Mouse (Mus musculus) neural tube, embryonic 14.5 days (tissue): ENCODE measurements around the gene Ogfod1. TPM values are rescaled to one million over a fixed set of nuclear protein-coding genes. Genes with fewer than 3 reads are reported as not detected.

Experiments used
- ATAC-seq: fragments of 200-750 bp; cut with Nextera tagmentation; 2 replicates; pipeline ENCODE4 v1.8.0; 2017; ENCODE audit warnings: low read depth, mild to moderate bottlenecking, moderate TSS enrichment, moderate library complexity
- H3K27ac ChIP-seq: fragments of 300-500 bp; sonication (generic); 2 replicates; pipeline ENCODE4 v1.5.1; 2014; ENCODE audit warnings: low read depth, mild to moderate bottlenecking, control low read depth, low read length, moderate library complexity, mixed read lengths
- H3K27me3 ChIP-seq: fragments of 300-500 bp; sonication (generic); 2 replicates; pipeline ENCODE4 v1.6.1; 2014; ENCODE audit warnings: low read length; ENCODE audit not compliant: control insufficient read depth, insufficient read depth
- H3K36me3 ChIP-seq: fragments of 300-500 bp; sonication (generic); 2 replicates; pipeline ENCODE4 v1.6.1; 2014; ENCODE audit warnings: low read length, mixed read lengths; ENCODE audit not compliant: control insufficient read depth, insufficient read depth
- H3K4me1 ChIP-seq: fragments of 300-500 bp; sonication (generic); 2 replicates; pipeline ENCODE4 v1.6.1; 2014; ENCODE audit warnings: low read length; ENCODE audit not compliant: control insufficient read depth, insufficient read depth
- H3K4me2 ChIP-seq: fragments of 300-500 bp; sonication (generic); 2 replicates; pipeline ENCODE4 v1.6.1; 2014; ENCODE audit warnings: mild to moderate bottlenecking, low read depth, low read length, control low read depth
- H3K4me3 ChIP-seq: fragments of 300-500 bp; sonication (generic); 2 replicates; pipeline ENCODE4 v1.5.1; 2014; ENCODE audit warnings: low read depth, low read length, control low read depth, mixed read lengths
- H3K9ac ChIP-seq: fragments of 300-500 bp; sonication (generic); replicated peaks from 2 replicates; pipeline ENCODE4 v1.6.1; 2014; ENCODE audit warnings: low read depth, mild to moderate bottlenecking, control low read depth, low read length, mixed read lengths
- H3K9me3 ChIP-seq: fragments of 300-500 bp; sonication (generic); 2 replicates; pipeline ENCODE4 v1.6.1; 2016; ENCODE audit warnings: low read length; ENCODE audit not compliant: control insufficient read depth
- WGBS: fragments of 180-500 bp; shearing (Covaris S2); extraction: QIAGEN DNeasy Blood & Tissue Kit; methylation state at CpG from one replicate; pipeline ENCODE4 v1.1.7; 2014; 5-methylcytosine and 5-hydroxymethylcytosine counted together
- polyA plus RNA-seq: library from polyadenylated mRNA; unstranded; fragments of >200 nt; fragmentation: Nextera tagmentation; extraction: Ambion mirVana; gene quantifications from 2 replicates; pipeline ENCODE4 v1.2.1, GENCODE M21; 2014

Gene Ogfod1
- polyA plus RNA-seq, 1 experiment from 2014 or later = 18.7 TPM

- Histone ChIP-seq H3K9ac (peak within 1 kb of the TSS; percentile 51), H3K9me3 (no peaks in the 10 kb centered on the region), H3K4me1 (peaks cover 7% of the 10 kb centered on the region; the same call in 1 of the 2 replicates), H3K27ac (peak within 1 kb of the TSS; percentile 93), H3K4me2 (peak within 1 kb of the TSS; percentile 55), H3K27me3 (no peaks in the 10 kb centered on the region), H3K36me3 (no peaks in the 10 kb centered on the region), H3K4me3 (peak within 1 kb of the TSS; percentile 44)
- peak; percentile 99 for ATAC-seq
- under 1% methylated on average over 61 of the region's 61 CpGs for WGBS
Measured at GRCm38 (mm10) chr8:94098081-94098974, 61.3 kb downstream of the Ogfod1 start, which contains the start of gene Bbs2. Bbs2 (minus strand) TSS chr8:94098928.

- no peaks in the 10 kb centered on the region for H3K36me3 ChIP-seq
- WGBS = 18% methylated on average over 4 of the region's 4 CpGs
- peak overlapping the region; percentile 55 for H3K4me2 ChIP-seq
- peaks cover 7% of the 10 kb centered on the region; the same call in 1 of the 2 replicates for H3K4me1 ChIP-seq
- no peak for ATAC-seq
- H3K9ac ChIP-seq = no peak overlapping the region; the same call in 1 of the 2 replicates
- H3K27me3 ChIP-seq = no peaks in the 10 kb centered on the region
- peak overlapping the region; percentile 93 for H3K27ac ChIP-seq
- H3K4me3 ChIP-seq = peak overlapping the region; percentile 44
- H3K9me3 ChIP-seq = no peaks in the 10 kb centered on the region
Measured at GRCm38 (mm10) chr8:94098996-94099395, 62.0 kb downstream of the Ogfod1 start.

GRCm38 (mm10) chr8:94104146-94104545 lies 67.1 kb downstream of the Ogfod1 start:
- 57% methylated on average over 5 of the region's 5 CpGs for WGBS

GRCm38 (mm10) chr8:94107871-94108270 lies 70.9 kb downstream of the Ogfod1 start:
- Histone ChIP-seq H3K36me3 (no peaks in the 10 kb centered on the region), H3K9me3 (no peaks in the 10 kb centered on the region), H3K4me3 (no peak overlapping the region), H3K27ac (no peak overlapping the region), H3K9ac (no peak overlapping the region), H3K27me3 (no peaks in the 10 kb centered on the region), H3K4me1 (no peaks in the 10 kb centered on the region), H3K4me2 (no peak overlapping the region)
- WGBS = 87% methylated on average over 3 of the region's 3 CpGs
- no peak for ATAC-seq

More at GRCm38 (mm10) chr8:94104146-94104545, 67.1 kb downstream of the Ogfod1 start:
- Histone ChIP-seq H3K9ac (no peak overlapping the region), H3K27me3 (no peaks in the 10 kb centered on the region), H3K36me3 (no peaks in the 10 kb centered on the region), H3K4me1 (0 out of 2 replicates have a peak, but pooled peaks cover under 1% of the 10 kb centered on the region), H3K4me2 (no peak overlapping the region), H3K9me3 (no peaks in the 10 kb centered on the region), H3K4me3 (no peak overlapping the region), H3K27ac (no peak overlapping the region)
- no peak for ATAC-seq

GRCm38 (mm10) chr8:94109396-94109795 lies 72.4 kb downstream of the Ogfod1 start:
- no peak for ATAC-seq
- H3K4me1 ChIP-seq = no peaks in the 10 kb centered on the region
- H3K4me3 ChIP-seq = no peak overlapping the region
- no peak overlapping the region for H3K27ac ChIP-seq
- no peak overlapping the region for H3K4me2 ChIP-seq
- no peaks in the 10 kb centered on the region for H3K27me3 ChIP-seq
- no peak overlapping the region for H3K9ac ChIP-seq
- H3K9me3 ChIP-seq = no peaks in the 10 kb centered on the region
- WGBS = 81% methylated on average over 6 of the region's 6 CpGs
- no peaks in the 10 kb centered on the region for H3K36me3 ChIP-seq

- H3K27ac ChIP-seq = no peak overlapping the region
- no peaks in the 10 kb centered on the region for H3K9me3 ChIP-seq
- WGBS = 71% methylated on average over 5 of the region's 5 CpGs
- H3K4me2 ChIP-seq = no peak overlapping the region
- no peaks in the 10 kb centered on the region for H3K4me1 ChIP-seq
- H3K27me3 ChIP-seq = no peaks in the 10 kb centered on the region
- ATAC-seq = no peak
- no peaks in the 10 kb centered on the region for H3K36me3 ChIP-seq
- no peak overlapping the region for H3K9ac ChIP-seq
- no peak overlapping the region for H3K4me3 ChIP-seq
Measured at GRCm38 (mm10) chr8:94109835-94110234, 72.8 kb downstream of the Ogfod1 start.

- no peak overlapping the region for H3K4me2 ChIP-seq
- no peaks in the 10 kb centered on the region for H3K4me1 ChIP-seq
- 67% methylated on average over 6 of the region's 6 CpGs for WGBS
- no peak overlapping the region for H3K9ac ChIP-seq
- H3K9me3 ChIP-seq = no peaks in the 10 kb centered on the region
- no peaks in the 10 kb centered on the region for H3K27me3 ChIP-seq
- H3K27ac ChIP-seq = no peak overlapping the region
- no peaks in the 10 kb centered on the region for H3K36me3 ChIP-seq
- H3K4me3 ChIP-seq = no peak overlapping the region
- no peak for ATAC-seq
Measured at GRCm38 (mm10) chr8:94110526-94111177, 73.7 kb downstream of the Ogfod1 start.

GRCm38 (mm10) chr8:94113435-94113834 lies 76.4 kb downstream of the Ogfod1 start:
- H3K27ac ChIP-seq = no peak overlapping the region
- no peaks in the 10 kb centered on the region for H3K9me3 ChIP-seq
- H3K4me1 ChIP-seq = 0 out of 2 replicates have a peak, but pooled peaks cover 3% of the 10 kb centered on the region
- ATAC-seq = no peak
- WGBS = 75% methylated on average over 1 of the region's 1 CpGs
- H3K27me3 ChIP-seq = no peaks in the 10 kb centered on the region
- no peak overlapping the region for H3K4me2 ChIP-seq
- H3K36me3 ChIP-seq = no peaks in the 10 kb centered on the region
- H3K4me3 ChIP-seq = no peak overlapping the region
- H3K9ac ChIP-seq = no peak overlapping the region

- Histone ChIP-seq H3K27ac (no peak overlapping the region), H3K27me3 (no peaks in the 10 kb centered on the region), H3K9me3 (no peaks in the 10 kb centered on the region), H3K36me3 (no peaks in the 10 kb centered on the region), H3K9ac (no peak overlapping the region), H3K4me1 (peaks cover 9% of the 10 kb centered on the region; the same call in 1 of the 2 replicates), H3K4me3 (no peak overlapping the region), H3K4me2 (no peak overlapping the region)
- no peak for ATAC-seq
- 92% methylated on average over 2 of the region's 2 CpGs for WGBS
Measured at GRCm38 (mm10) chr8:94113972-94114371, 77.0 kb downstream of the Ogfod1 start.
